Mouse (Mus musculus) liver, embryonic 16.5 days (tissue): ENCODE measurements at regions not wholly inside any gene's neighbourhood (a gene's known extent, or its start where the extent isn't known, plus 50 kb on each side); places are given as distances from the start of the nearest gene placed in this dataset.

Experiments
- ATAC-seq: fragments of 200-750 bp; cut with Nextera tagmentation; 2 replicates; pipeline ENCODE4 v1.8.0; 2017; ENCODE audit warnings: low read depth, mild to moderate bottlenecking, moderate number of reproducible peaks, moderate library complexity
- H3K27ac ChIP-seq: fragments of 300-500 bp; sonication (generic); 2 replicates; pipeline ENCODE4 v1.5.1; 2014; ENCODE audit warnings: mild to moderate bottlenecking, low read length
- H3K27me3 ChIP-seq: fragments of 300-500 bp; sonication (generic); 2 replicates; pipeline ENCODE4 v1.6.1; 2014; ENCODE audit warnings: low read depth, low read length, mixed read lengths; ENCODE audit not compliant: control insufficient read depth, insufficient read depth
- H3K36me3 ChIP-seq: fragments of 300-500 bp; sonication (generic); 2 replicates; pipeline ENCODE4 v1.6.1; 2014; ENCODE audit warnings: mild to moderate bottlenecking; ENCODE audit not compliant: control insufficient read depth, insufficient read depth
- H3K4me1 ChIP-seq: fragments of 300-500 bp; sonication (generic); 2 replicates; pipeline ENCODE4 v1.6.1; 2014; ENCODE audit warnings: low read depth, low read length, mixed read lengths; ENCODE audit not compliant: control insufficient read depth
- H3K4me2 ChIP-seq: fragments of 300-500 bp; sonication (generic); 2 replicates; pipeline ENCODE4 v1.6.1; 2014; ENCODE audit warnings: low read depth, low read length, mixed read lengths
- H3K4me3 ChIP-seq: fragments of 300-500 bp; sonication (generic); 2 replicates; pipeline ENCODE4 v1.5.1; 2014; ENCODE audit warnings: low read depth, mild to moderate bottlenecking, low read length
- H3K9ac ChIP-seq: fragments of 300-500 bp; sonication (generic); 2 replicates; pipeline ENCODE4 v1.6.1; 2014; ENCODE audit warnings: low read depth, low read length
- H3K9me3 ChIP-seq: fragments of 300-500 bp; sonication (generic); replicated peaks from 2 replicates; pipeline ENCODE4 v1.6.1; 2016; ENCODE audit warnings: low read length; ENCODE audit not compliant: control insufficient read depth
- WGBS: fragments of 180-500 bp; shearing (Covaris S2); extraction: QIAGEN DNeasy Blood & Tissue Kit; methylation state at CpG from one replicate; pipeline ENCODE4 v1.1.7; 2014; ENCODE audit not compliant: insufficient replicate concordance; 5-methylcytosine and 5-hydroxymethylcytosine counted together

- Histone ChIP-seq H3K27me3 (no peaks in the 10 kb centered on the region), H3K4me2 (no peak overlapping the region), H3K36me3 (no peaks in the 10 kb centered on the region), H3K9ac (no peak overlapping the region), H3K27ac (no peak overlapping the region), H3K9me3 (no peaks in the 10 kb centered on the region), H3K4me3 (no peak overlapping the region), H3K4me1 (no peaks in the 10 kb centered on the region)
- 68% methylated on average over 1 of the region's 1 CpGs for WGBS
- ATAC-seq, result no peak
Observed at GRCm38 (mm10) chr4:70010466-70010865, 399.8 kb downstream of the Cdk5rap2 start.

GRCm38 (mm10) chr4:70004966-70005365 is 405.3 kb downstream of the Cdk5rap2 start:
- Histone ChIP-seq H3K36me3 (no peaks in the 10 kb centered on the region), H3K27me3 (no peaks in the 10 kb centered on the region), H3K4me1 (no peaks in the 10 kb centered on the region), H3K27ac (no peak overlapping the region), H3K9ac (no peak overlapping the region), H3K4me3 (no peak overlapping the region), H3K4me2 (no peak overlapping the region), H3K9me3 (no peaks in the 10 kb centered on the region)
- no peak for ATAC-seq

- no peak overlapping the region for H3K9ac ChIP-seq
- no peaks in the 10 kb centered on the region for H3K27me3 ChIP-seq
- H3K4me2 ChIP-seq, result no peak overlapping the region
- WGBS, result 82% methylated on average over 3 of the region's 3 CpGs
- H3K36me3 ChIP-seq, result no peaks in the 10 kb centered on the region
- no peak for ATAC-seq
- no peak overlapping the region for H3K4me3 ChIP-seq
- no peaks in the 10 kb centered on the region for H3K9me3 ChIP-seq
- H3K27ac ChIP-seq, result no peak overlapping the region
- no peaks in the 10 kb centered on the region for H3K4me1 ChIP-seq
Observed at GRCm38 (mm10) chr4:69993226-69993625, 417.0 kb downstream of the Cdk5rap2 start.

DNA sequence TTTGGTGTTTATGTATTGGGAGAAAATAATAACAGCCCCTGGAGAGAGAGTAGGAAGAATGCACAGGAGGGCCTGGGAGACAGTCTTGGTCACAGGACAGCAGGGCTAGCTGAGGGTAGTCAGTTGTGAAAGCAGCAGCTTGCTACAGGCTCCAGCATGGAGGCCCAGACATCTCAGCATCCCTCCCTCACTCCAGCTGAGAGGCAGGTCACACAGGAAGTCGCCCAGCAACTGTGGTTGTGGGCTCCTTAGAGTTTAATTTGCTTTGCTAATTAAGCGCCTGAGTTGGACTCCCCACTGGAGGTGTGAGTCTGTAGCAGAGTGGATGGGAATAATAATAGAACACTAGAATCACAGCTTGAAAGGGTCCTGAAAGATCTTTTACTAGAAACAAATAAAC is 436.0 kb downstream of the Cdk5rap2 start:
- H3K27me3 ChIP-seq, result no peaks in the 10 kb centered on the region
- no peak for ATAC-seq
- 19% methylated on average over 2 of the region's 2 CpGs for WGBS
- no peak overlapping the region for H3K4me3 ChIP-seq
- H3K4me1 ChIP-seq, result no peaks in the 10 kb centered on the region
- H3K36me3 ChIP-seq, result no peaks in the 10 kb centered on the region
- H3K9me3 ChIP-seq, result no peaks in the 10 kb centered on the region
- H3K27ac ChIP-seq, result no peak overlapping the region
- no peak overlapping the region for H3K9ac ChIP-seq
- no peak overlapping the region for H3K4me2 ChIP-seq

GRCm38 (mm10) chr4:69973566-69973965 is 436.7 kb downstream of the Cdk5rap2 start:
- Histone ChIP-seq H3K27me3 (no peaks in the 10 kb centered on the region), H3K36me3 (no peaks in the 10 kb centered on the region), H3K9me3 (no peaks in the 10 kb centered on the region), H3K4me1 (no peaks in the 10 kb centered on the region), H3K4me3 (no peak overlapping the region), H3K9ac (no peak overlapping the region), H3K4me2 (no peak overlapping the region), H3K27ac (no peak overlapping the region)
- 61% methylated on average over 6 of the region's 6 CpGs for WGBS
- ATAC-seq, result no peak

DNA sequence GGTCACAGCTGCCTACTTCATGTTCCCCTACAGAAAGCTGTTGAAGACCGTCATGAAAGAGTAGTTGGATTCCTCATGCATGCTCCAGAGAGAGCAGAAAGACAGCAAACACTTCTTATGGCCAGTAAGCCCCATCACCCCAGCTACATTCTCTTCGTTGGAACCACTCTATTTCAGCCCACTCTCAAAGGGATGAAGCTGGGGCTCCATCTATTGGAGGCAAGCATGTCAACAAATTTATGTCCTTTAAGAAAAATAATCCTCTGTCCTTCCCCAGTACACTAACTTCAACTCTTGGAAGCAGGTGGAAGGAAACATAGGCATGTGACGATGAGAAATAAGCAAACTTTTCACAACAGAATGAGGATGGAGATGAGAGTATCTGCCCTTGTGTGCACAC is 438.5 kb downstream of the Cdk5rap2 start:
- no peak overlapping the region for H3K4me3 ChIP-seq
- no peak overlapping the region for H3K4me2 ChIP-seq
- no peak overlapping the region for H3K27ac ChIP-seq
- H3K4me1 ChIP-seq, result no peaks in the 10 kb centered on the region
- ATAC-seq, result no peak
- no peak overlapping the region for H3K9ac ChIP-seq
- WGBS, result 56% methylated on average over 3 of the region's 3 CpGs
- H3K27me3 ChIP-seq, result no peaks in the 10 kb centered on the region
- H3K9me3 ChIP-seq, result no peaks in the 10 kb centered on the region
- H3K36me3 ChIP-seq, result no peaks in the 10 kb centered on the region

- no peak overlapping the region for H3K4me3 ChIP-seq
- WGBS, result 60% methylated on average over 1 of the region's 1 CpGs
- H3K4me1 ChIP-seq, result no peaks in the 10 kb centered on the region
- no peak overlapping the region for H3K9ac ChIP-seq
- no peaks in the 10 kb centered on the region for H3K27me3 ChIP-seq
- no peaks in the 10 kb centered on the region for H3K9me3 ChIP-seq
- no peak for ATAC-seq
- H3K4me2 ChIP-seq, result no peak overlapping the region
- no peaks in the 10 kb centered on the region for H3K36me3 ChIP-seq
- H3K27ac ChIP-seq, result no peak overlapping the region
Observed at GRCm38 (mm10) chr4:69968424-69968823, 441.8 kb downstream of the Cdk5rap2 start.
